Mouse (Mus musculus) heart, adult 2 months (tissue): ENCODE results near the gene Mnat1.

Experiments
- CTCF ChIP-seq: fragments of 200-600 bp; IDR thresholded peaks from 2 replicates; pipeline ENCODE4 v1.8.1; 2022; ENCODE audit warnings: antibody characterized with exemption, mild to moderate bottlenecking, moderate library complexity
- EP300 ChIP-seq: fragments of 200-500 bp; IDR thresholded peaks from 2 replicates; pipeline ENCODE4 v1.6.1; 2011; ENCODE audit warnings: low read depth, low read length, control low read depth; ENCODE audit not compliant: insufficient read depth

DNA sequence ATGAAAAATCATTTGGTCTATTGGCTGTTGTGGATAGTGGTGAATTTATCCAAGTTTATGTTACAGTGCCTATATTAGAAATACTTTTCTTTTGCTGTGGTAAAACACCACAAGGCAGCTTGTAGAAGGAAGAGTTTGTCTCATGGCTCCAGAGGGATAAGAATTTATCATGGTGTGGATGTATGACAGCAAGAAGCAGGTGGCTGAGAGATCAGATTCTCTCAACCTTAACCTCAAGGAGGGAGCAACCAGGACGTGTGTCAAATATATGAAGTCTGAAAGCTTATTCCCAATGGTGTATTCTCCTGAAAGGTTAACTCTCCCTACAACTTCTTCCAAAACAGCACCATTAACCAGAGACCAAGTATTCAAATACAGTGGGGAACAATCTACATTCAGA, 143.1 kb downstream of the Mnat1 start:
- TF ChIP-seq CTCF: no peak
- TF ChIP-seq EP300: no peak
